Mouse (Mus musculus) embryonic facial prominence, embryonic 13.5 days (tissue): ENCODE results near the gene Gtf2f2. TPM values are rescaled to one million over a fixed set of nuclear protein-coding genes. Genes with fewer than 3 reads are reported as not detected.
"Not testable (repeated sequence)": the region's sequence is repeated elsewhere in the genome, so short reads cannot be mapped to it uniquely, and the experiment has no call there.

Experiments
- ATAC-seq: fragments of 200-750 bp; cut with Nextera tagmentation; 2 replicates; pipeline ENCODE4 v1.8.0; 2017; ENCODE audit warnings: low read depth; ENCODE audit not compliant: insufficient number of reproducible peaks, insufficient read depth, low FRiP score, low TSS enrichment
- H3K27ac ChIP-seq: fragments of 300-500 bp; sonication (generic); 2 replicates; pipeline ENCODE4 v1.5.1; 2015; ENCODE audit warnings: moderate library complexity, mild to moderate bottlenecking, inconsistent platforms
- H3K27me3 ChIP-seq: fragments of 300-500 bp; sonication (generic); 2 replicates; pipeline ENCODE4 v1.6.1; 2015; ENCODE audit warnings: mild to moderate bottlenecking, inconsistent platforms
- H3K36me3 ChIP-seq: fragments of 300-500 bp; sonication (generic); 2 replicates; pipeline ENCODE4 v1.6.1; 2015; ENCODE audit warnings: mild to moderate bottlenecking, inconsistent platforms
- H3K4me1 ChIP-seq: fragments of 300-500 bp; sonication (generic); 2 replicates; pipeline ENCODE4 v1.6.1; 2015; ENCODE audit warnings: inconsistent platforms
- H3K4me2 ChIP-seq: fragments of 300-500 bp; sonication (generic); 2 replicates; pipeline ENCODE4 v1.6.1; 2015; ENCODE audit warnings: moderate library complexity, mild to moderate bottlenecking, inconsistent platforms
- H3K4me3 ChIP-seq: fragments of 300-500 bp; sonication (generic); 2 replicates; pipeline ENCODE4 v1.5.1; 2015; ENCODE audit warnings: mild to moderate bottlenecking, inconsistent platforms
- H3K9ac ChIP-seq: fragments of 300-500 bp; sonication (generic); 2 replicates; pipeline ENCODE4 v1.6.1; 2015; ENCODE audit warnings: mild to moderate bottlenecking, inconsistent platforms
- H3K9me3 ChIP-seq: fragments of 300-500 bp; sonication (generic); 2 replicates; pipeline ENCODE4 v1.6.1; 2016; ENCODE audit warnings: inconsistent platforms
- WGBS: fragments of 180-500 bp; shearing (Covaris S2); methylation state at CpG from one replicate; pipeline ENCODE4 v1.1.7; 2015; ENCODE audit warnings: mixed read lengths; 5-methylcytosine and 5-hydroxymethylcytosine counted together
- polyA plus RNA-seq: library from polyadenylated mRNA; unstranded; fragments of >200 nt; fragmentation: Nextera tagmentation; extraction: Ambion mirVana; gene quantifications from 2 replicates; pipeline ENCODE4 v1.2.1, GENCODE M21; 2015

Gene Gtf2f2
- polyA plus RNA-seq, 1 experiment from 2014 or later, result 39.0 TPM

- peak overlapping the region; percentile 9 for H3K4me2 ChIP-seq
- H3K4me1 ChIP-seq, result peaks cover 18% of the 10 kb centered on the region
- H3K27ac ChIP-seq, result no peak overlapping the region
- H3K9me3 ChIP-seq, result no peaks in the 10 kb centered on the region
- no peaks in the 10 kb centered on the region for H3K27me3 ChIP-seq
- WGBS, result 70% methylated on average over 9 of the region's 9 CpGs
- H3K4me3 ChIP-seq, result no peak overlapping the region
- ATAC-seq, result no peak
- no peak overlapping the region for H3K9ac ChIP-seq
- H3K36me3 ChIP-seq, result no peaks in the 10 kb centered on the region
Observed at GRCm38 (mm10) chr14:75962250-75962649, 48.4 kb downstream of the Gtf2f2 start.

GRCm38 (mm10) chr14:75954766-75955165, 55.9 kb downstream of the Gtf2f2 start, which contains the start of gene Kctd4:
Gene Kctd4, plus strand, starts transcription at chr14:75955009.
- no peak within 1 kb of the TSS for H3K9ac ChIP-seq
- WGBS, result 80% methylated on average over 7 of the region's 7 CpGs
- no peaks in the 10 kb centered on the region for H3K36me3 ChIP-seq
- H3K9me3 ChIP-seq, result no peaks in the 10 kb centered on the region
- ATAC-seq, result no peak
- no peaks in the 10 kb centered on the region for H3K27me3 ChIP-seq
- H3K27ac ChIP-seq, result no peak within 1 kb of the TSS
- H3K4me3 ChIP-seq, result no peak within 1 kb of the TSS
- no peaks in the 10 kb centered on the region for H3K4me1 ChIP-seq
- H3K4me2 ChIP-seq, result no peak within 1 kb of the TSS

- no peak overlapping the region for H3K4me3 ChIP-seq
- no peak overlapping the region for H3K9ac ChIP-seq
- H3K36me3 ChIP-seq, result 0 out of 2 replicates have a peak, but pooled peaks cover 7% of the 10 kb centered on the region
- no peak for ATAC-seq
- no peaks in the 10 kb centered on the region for H3K4me1 ChIP-seq
- no peak overlapping the region for H3K4me2 ChIP-seq
- H3K27ac ChIP-seq, result no peak overlapping the region
- no peaks in the 10 kb centered on the region for H3K9me3 ChIP-seq
- WGBS, result 26% methylated on average over 2 of the region's 2 CpGs
- H3K27me3 ChIP-seq, result no peaks in the 10 kb centered on the region
Observed at GRCm38 (mm10) chr14:75953011-75953410, 57.7 kb downstream of the Gtf2f2 start.

- ATAC-seq, result no peak
- H3K36me3 ChIP-seq, result 0 out of 2 replicates have a peak, but pooled peaks cover 7% of the 10 kb centered on the region
Observed at GRCm38 (mm10) chr14:75947674-75948073, 63.0 kb downstream of the Gtf2f2 start.

GRCm38 (mm10) chr14:75942365-75942764, 68.3 kb downstream of the Gtf2f2 start:
- ATAC-seq, result no peak
- Histone ChIP-seq H3K9me3 (no peaks in the 10 kb centered on the region), H3K4me1 (no peaks in the 10 kb centered on the region), H3K9ac (no peak overlapping the region), H3K4me2 (no peak overlapping the region), H3K36me3 (no peaks in the 10 kb centered on the region), H3K27me3 (no peaks in the 10 kb centered on the region), H3K4me3 (no peak overlapping the region), H3K27ac (no peak overlapping the region)
- WGBS, result 93% methylated on average over 3 of the region's 3 CpGs

More at GRCm38 (mm10) chr14:75947674-75948073, 63.0 kb downstream of the Gtf2f2 start:
- no peak overlapping the region for H3K4me3 ChIP-seq
- 0 out of 2 replicates have a peak, but pooled peaks cover 2% of the 10 kb centered on the region for H3K4me1 ChIP-seq
- H3K9ac ChIP-seq, result no peak overlapping the region
- H3K9me3 ChIP-seq, result no peaks in the 10 kb centered on the region
- WGBS, result 41% methylated on average over 3 of the region's 3 CpGs
- H3K27me3 ChIP-seq, result no peaks in the 10 kb centered on the region
- no peak overlapping the region for H3K4me2 ChIP-seq
- no peak overlapping the region for H3K27ac ChIP-seq

GRCm38 (mm10) chr14:75941500-75941899, 69.2 kb downstream of the Gtf2f2 start:
- Histone ChIP-seq H3K4me3 (no peak overlapping the region), H3K4me1 (no peaks in the 10 kb centered on the region), H3K4me2 (no peak overlapping the region), H3K36me3 (no peaks in the 10 kb centered on the region), H3K9ac (no peak overlapping the region), H3K27ac (no peak overlapping the region), H3K9me3 (no peaks in the 10 kb centered on the region), H3K27me3 (no peaks in the 10 kb centered on the region)
- WGBS, result 95% methylated on average over 1 of the region's 1 CpGs
- no peak for ATAC-seq

- no peaks in the 10 kb centered on the region for H3K4me1 ChIP-seq
- H3K27ac ChIP-seq, result no peak overlapping the region
- WGBS, result 54% methylated on average over 1 of the region's 1 CpGs
- no peak overlapping the region for H3K9ac ChIP-seq
- H3K36me3 ChIP-seq, result no peaks in the 10 kb centered on the region
- no peaks in the 10 kb centered on the region for H3K27me3 ChIP-seq
- no peaks in the 10 kb centered on the region for H3K9me3 ChIP-seq
- no peak for ATAC-seq
- H3K4me3 ChIP-seq, result no peak overlapping the region
- H3K4me2 ChIP-seq, result no peak overlapping the region
Observed at GRCm38 (mm10) chr14:75937714-75938113, 73.0 kb downstream of the Gtf2f2 start.

GRCm38 (mm10) chr14:75934359-75934758, 76.3 kb downstream of the Gtf2f2 start:
- WGBS, result 90% methylated on average over 2 of the region's 2 CpGs
- no peak overlapping the region for H3K9ac ChIP-seq
- no peak for ATAC-seq
- H3K27ac ChIP-seq, result no peak overlapping the region
- no peak overlapping the region for H3K4me3 ChIP-seq
- H3K27me3 ChIP-seq, result no peaks in the 10 kb centered on the region
- no peaks in the 10 kb centered on the region for H3K36me3 ChIP-seq
- H3K9me3 ChIP-seq, result no peaks in the 10 kb centered on the region
- no peak overlapping the region for H3K4me2 ChIP-seq
- H3K4me1 ChIP-seq, result no peaks in the 10 kb centered on the region

GRCm38 (mm10) chr14:75931266-75931665, 79.4 kb downstream of the Gtf2f2 start:
- Histone ChIP-seq H3K4me2 (no peak overlapping the region), H3K36me3 (no peaks in the 10 kb centered on the region), H3K27me3 (no peaks in the 10 kb centered on the region), H3K9ac (no peak overlapping the region), H3K27ac (no peak overlapping the region), H3K9me3 (no peaks in the 10 kb centered on the region), H3K4me1 (no peaks in the 10 kb centered on the region), H3K4me3 (no peak overlapping the region)
- WGBS, result 95% methylated on average over 23 of the region's 23 CpGs
- no peak for ATAC-seq

GRCm38 (mm10) chr14:75929713-75930112, 81.0 kb downstream of the Gtf2f2 start:
- H3K27me3 ChIP-seq, H3K27ac ChIP-seq, H3K36me3 ChIP-seq, H3K4me2 ChIP-seq, H3K9me3 ChIP-seq, H3K9ac ChIP-seq, H3K4me1 ChIP-seq, ATAC-seq, H3K4me3 ChIP-seq: not testable (repeated sequence)
- WGBS, result 88% methylated on average over 8 of the region's 8 CpGs

GRCm38 (mm10) chr14:75923314-75924052, 87.2 kb downstream of the Gtf2f2 start:
- no peak for ATAC-seq
- H3K27ac ChIP-seq, result no peak overlapping the region
- no peaks in the 10 kb centered on the region for H3K9me3 ChIP-seq
- no peaks in the 10 kb centered on the region for H3K27me3 ChIP-seq
- H3K36me3 ChIP-seq, result no peaks in the 10 kb centered on the region
- no peak overlapping the region for H3K4me2 ChIP-seq
- no peak overlapping the region for H3K4me3 ChIP-seq
- WGBS, result 80% methylated on average over 1 of the region's 1 CpGs
- H3K4me1 ChIP-seq, result no peaks in the 10 kb centered on the region
- H3K9ac ChIP-seq, result no peak overlapping the region

- WGBS, result 96% methylated on average over 2 of the region's 2 CpGs
- no peaks in the 10 kb centered on the region for H3K27me3 ChIP-seq
- no peak overlapping the region for H3K27ac ChIP-seq
- H3K36me3 ChIP-seq, result peaks cover 6% of the 10 kb centered on the region; the same call in 1 of the 2 replicates
- no peak overlapping the region for H3K4me2 ChIP-seq
- H3K9ac ChIP-seq, result no peak overlapping the region
- no peak for ATAC-seq
- H3K4me3 ChIP-seq, result no peak overlapping the region
- H3K4me1 ChIP-seq, result no peaks in the 10 kb centered on the region
- H3K9me3 ChIP-seq, result no peaks in the 10 kb centered on the region
Observed at GRCm38 (mm10) chr14:75912665-75913064, 98.0 kb downstream of the Gtf2f2 start.
